Mouse (Mus musculus): ENCODE measurements around the gene Gprin2. TPM values are rescaled to one million over a fixed set of nuclear protein-coding genes. Genes with fewer than 3 reads are reported as not detected.

Gene Gprin2
- polyA plus RNA-seq (2012; rRNA removed; ENCODE audit: low replicate concordance), result 0.37 and 0.72 TPM in 2 replicates

DNA sequence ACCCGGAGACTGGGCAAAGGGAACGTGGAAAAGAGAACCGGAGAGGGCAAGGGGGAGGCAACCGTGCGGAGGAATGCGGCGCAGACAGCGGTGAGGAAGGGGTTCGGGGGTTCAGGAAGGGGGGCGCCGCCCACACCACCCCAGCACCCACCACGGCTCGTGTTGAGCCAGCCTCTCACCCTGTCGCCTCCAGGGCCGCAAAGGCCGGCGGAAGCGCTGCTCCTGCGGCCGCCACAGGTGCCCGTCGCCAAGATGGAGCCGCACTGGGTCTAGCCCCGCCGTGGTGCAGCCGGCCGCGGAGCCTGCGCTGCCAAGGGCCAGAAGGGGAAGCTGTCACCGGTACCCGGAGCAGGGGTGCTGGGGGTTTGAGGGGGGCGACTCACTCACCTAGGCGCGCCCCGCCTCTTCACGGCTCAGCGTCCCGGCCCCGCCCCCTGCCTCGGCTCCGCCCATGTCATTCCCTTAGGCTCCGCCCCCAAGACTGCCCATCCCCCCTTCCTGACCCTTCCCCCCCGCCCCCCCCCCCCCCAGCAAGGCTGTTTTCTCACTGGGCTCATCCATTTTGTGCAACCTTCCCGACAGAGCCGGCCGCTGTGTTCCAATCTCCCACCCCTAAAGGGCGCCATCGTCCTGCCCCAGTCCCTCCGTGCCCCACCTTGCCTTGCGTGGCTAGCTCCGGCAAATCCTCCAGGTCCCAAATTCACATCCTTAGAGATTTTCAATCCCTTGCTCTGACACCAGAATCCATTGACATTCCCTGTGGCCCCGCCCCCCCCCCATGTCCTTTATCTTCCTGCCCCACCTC lies at the start of gene Gprin2:
Gprin2 (minus strand) TSS at position 423 of the 805 bp plus-strand sequence.

DNA sequence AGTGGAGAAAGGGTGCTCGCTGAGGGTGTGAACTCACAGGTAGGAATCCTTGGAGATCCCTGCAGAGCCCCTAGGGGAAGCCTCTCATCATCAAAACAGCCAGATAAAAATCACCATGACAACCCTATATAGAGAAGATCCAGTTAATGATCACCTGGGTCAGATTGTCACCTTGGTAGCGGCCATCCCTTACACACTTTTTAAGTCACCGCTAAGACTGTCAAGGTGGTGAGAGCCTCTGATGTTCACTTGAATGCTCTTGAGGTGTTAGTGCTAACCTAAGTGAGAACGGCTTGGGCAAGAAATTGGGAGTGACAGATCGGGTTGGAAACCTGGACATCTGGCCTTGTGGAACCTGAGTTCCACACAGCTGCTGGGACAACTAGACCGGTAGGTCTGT lies 17.8 kb upstream of the Gprin2 start, which contains the start of gene Syt15:
Syt15 (plus strand) TSS at position 301 of the 400 bp plus-strand sequence.

DNA sequence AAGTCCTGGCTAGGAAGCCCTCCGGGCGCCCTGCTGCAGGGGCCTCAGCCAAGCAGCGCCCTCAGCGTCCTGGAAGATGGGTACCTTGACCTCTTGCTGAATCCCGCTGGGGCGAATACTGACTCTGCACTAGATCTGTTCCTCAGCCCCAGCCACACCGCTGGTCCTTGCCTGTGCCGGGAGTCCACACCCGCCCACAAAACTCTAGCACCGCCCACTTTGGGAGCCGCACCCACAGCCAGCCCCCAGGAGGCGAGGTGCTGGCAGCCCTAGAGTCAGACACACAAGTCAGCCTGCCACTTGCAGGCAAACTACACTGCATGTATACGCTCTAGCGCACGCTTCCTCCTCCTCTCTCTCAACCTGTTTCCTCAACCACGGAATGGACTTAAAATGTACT lies 49.1 kb downstream of the Gprin2 start, which contains the start of gene Npy4r:
Npy4r (minus strand) TSS at position 148 of the 400 bp plus-strand sequence.

Other genes with a start within 250 kb of the Gprin2 start
- gene Rbp3, start 247.7 kb downstream of the Gprin2 start, polyA plus RNA-seq (2012; rRNA removed; ENCODE audit: low replicate concordance), result not detected in 2 replicates
- gene Zfp488, start 222.9 kb downstream of the Gprin2 start, polyA plus RNA-seq (2012; rRNA removed; ENCODE audit: low replicate concordance), result not detected in 2 replicates
- gene Gm30083, start 186.5 kb downstream of the Gprin2 start, polyA plus RNA-seq (2012; rRNA removed; ENCODE audit: low replicate concordance), result not detected in 2 replicates
- gene Gm5460, start 184.9 kb downstream of the Gprin2 start, polyA plus RNA-seq (2012; rRNA removed; ENCODE audit: low replicate concordance), result 1.6 and 11.2 TPM in 2 replicates
- not detected in 2 replicates for gene Antxrl, start 148.9 kb downstream of the Gprin2 start, polyA plus RNA-seq (2012; rRNA removed; ENCODE audit: low replicate concordance)
- gene Anxa8, start 115.7 kb downstream of the Gprin2 start, polyA plus RNA-seq (2012; rRNA removed; ENCODE audit: low replicate concordance), result 5.3 and 5.7 TPM in 2 replicates
- gene A630023A22Rik, start 98.9 kb downstream of the Gprin2 start, polyA plus RNA-seq (2012; rRNA removed; ENCODE audit: low replicate concordance), result 0.37 TPM in 1 of 2 replicates, not detected in the other
- gene Npy4r, start 49.2 kb downstream of the Gprin2 start, polyA plus RNA-seq (2012; rRNA removed; ENCODE audit: low replicate concordance), result 0.51 and 0.82 TPM in 2 replicates
- 11.1 and 14.2 TPM in 2 replicates for gene Syt15, start 17.9 kb upstream of the Gprin2 start, polyA plus RNA-seq (2012; rRNA removed; ENCODE audit: low replicate concordance)
- gene Shld2, start 108.8 kb upstream of the Gprin2 start, polyA plus RNA-seq (2012; rRNA removed; ENCODE audit: low replicate concordance), result 3.1 and 3.5 TPM in 2 replicates
- 83.7 and 91.1 TPM in 2 replicates for gene Glud1, start 109.1 kb upstream of the Gprin2 start, polyA plus RNA-seq (2012; rRNA removed; ENCODE audit: low replicate concordance)
- gene Fam25c, start 153.8 kb upstream of the Gprin2 start, polyA plus RNA-seq (2012; rRNA removed; ENCODE audit: low replicate concordance), result 0.50 TPM in 1 of 2 replicates, not detected in the other
- gene Sncg, start 173.1 kb upstream of the Gprin2 start, polyA plus RNA-seq (2012; rRNA removed; ENCODE audit: low replicate concordance), result 164 and 1,886 TPM in 2 replicates
- 29.2 and 53.0 TPM in 2 replicates for gene Mmrn2, start 173.8 kb upstream of the Gprin2 start, polyA plus RNA-seq (2012; rRNA removed; ENCODE audit: low replicate concordance)